Mouse (Mus musculus): ENCODE data around the gene Tbc1d8b.
"Not testable (repeated sequence)": the region's sequence is repeated elsewhere in the genome, so short reads cannot be mapped to it uniquely, and the experiment has no call there.

Tbc1d8b gene

GRCm38 (mm10) chrX:139684775-139685695 lies at the start of gene Tbc1d8b:
Gene Tbc1d8b, plus strand, starts transcription at chrX:139684996.
- DNase-seq: peak; percentile 66

- no peak for DNase-seq
Observed at GRCm38 (mm10) chrX:139639744-139640143, 45.1 kb upstream of the Tbc1d8b start.

GRCm38 (mm10) chrX:139640418-139640817 lies 44.4 kb upstream of the Tbc1d8b start:
- DNase-seq: no peak

- DNase-seq: no peak
Observed at GRCm38 (mm10) chrX:139652226-139652625, 32.6 kb upstream of the Tbc1d8b start.

- no peak for DNase-seq
Observed at GRCm38 (mm10) chrX:139653292-139653691, 31.5 kb upstream of the Tbc1d8b start.

- DNase-seq: no peak
Observed at GRCm38 (mm10) chrX:139654350-139655063, 30.3 kb upstream of the Tbc1d8b start.

- DNase-seq: no peak
Observed at GRCm38 (mm10) chrX:139662111-139662510, 22.7 kb upstream of the Tbc1d8b start.

- DNase-seq: no peak
Observed at GRCm38 (mm10) chrX:139665829-139666228, 19.0 kb upstream of the Tbc1d8b start.

GRCm38 (mm10) chrX:139684410-139684774 lies 404 bp upstream of the Tbc1d8b start:
- no peak for DNase-seq

GRCm38 (mm10) chrX:139714381-139714780 lies 29.6 kb downstream of the Tbc1d8b start, which contains the start of gene Gm15013:
Gene Gm15013, minus strand, starts transcription at chrX:139714481.
- no peak for DNase-seq

GRCm38 (mm10) chrX:139722350-139722749 lies 37.6 kb downstream of the Tbc1d8b start:
- no peak for DNase-seq

- no peak for DNase-seq
Observed at GRCm38 (mm10) chrX:139730541-139730940, 45.7 kb downstream of the Tbc1d8b start.

GRCm38 (mm10) chrX:139737066-139737465 lies 52.3 kb downstream of the Tbc1d8b start:
- no peak for DNase-seq

- DNase-seq: peak; percentile 30
Observed at GRCm38 (mm10) chrX:139751855-139752254, 67.1 kb downstream of the Tbc1d8b start.

GRCm38 (mm10) chrX:139758634-139759033 lies 73.8 kb downstream of the Tbc1d8b start:
- not testable (repeated sequence) for DNase-seq

- no peak for DNase-seq
Observed at GRCm38 (mm10) chrX:139762546-139762945, 77.8 kb downstream of the Tbc1d8b start.

- DNase-seq: no peak
Observed at GRCm38 (mm10) chrX:139769975-139770637, 85.3 kb downstream of the Tbc1d8b start.

- peak; percentile 24 for DNase-seq
Observed at GRCm38 (mm10) chrX:139774309-139775083, 89.7 kb downstream of the Tbc1d8b start.

- no peak for DNase-seq
Observed at GRCm38 (mm10) chrX:139775084-139775612, 90.4 kb downstream of the Tbc1d8b start.

- no peak for DNase-seq
Observed at GRCm38 (mm10) chrX:139777357-139777756, 92.6 kb downstream of the Tbc1d8b start.

- no peak for DNase-seq
Observed at GRCm38 (mm10) chrX:139778886-139779285, 94.1 kb downstream of the Tbc1d8b start.

- DNase-seq: no peak
Observed at GRCm38 (mm10) chrX:139779401-139779800, 94.6 kb downstream of the Tbc1d8b start.

Measured in cerebellum, adult 11 months (tissue).